Mouse (Mus musculus) activated CD4-positive, CD25-positive, alpha-beta regulatory T cell, adult 9 weeks (primary cell): Measurements from ENCODE around the gene Gm29094. TPM values are rescaled to one million over a fixed set of nuclear protein-coding genes. Genes with fewer than 3 reads are reported as not detected.

Source experiments
- polyA plus RNA-seq: library from polyadenylated mRNA; unstranded; fragments of 100-300 nt; shearing (Covaris generic); gene quantifications from one replicate; pipeline ENCODE4 v1.2.1, GENCODE M21; 2017

The Gm29094 gene
- 44.0 TPM for polyA plus RNA-seq

GRCm38 (mm10) chr9:89198969-89199416 is at the start of gene Gm29094, which contains the start of gene Bcl2a1b:
Gene Gm29094 (plus strand): TSS chr9:89199379.
Gene Bcl2a1b (plus strand): TSS chr9:89199209.

GRCm38 (mm10) chr9:89210353-89211064 is 11.3 kb downstream of the Gm29094 start, which contains the start of gene Mthfs:
Gene Mthfs (plus strand): TSS chr9:89210676.

Other genes with a start within 250 kb of the Gm29094 start
- 1.2 TPM for gene Bcl2a1a, start 242.5 kb upstream of the Gm29094 start, polyA plus RNA-seq
- gene Trim43b, start 106.5 kb upstream of the Gm29094 start, polyA plus RNA-seq: not detected
- 260 TPM for gene Bcl2a1b, start 170 bp upstream of the Gm29094 start, polyA plus RNA-seq
- 136 TPM for gene Mthfs, start 11.3 kb downstream of the Gm29094 start, polyA plus RNA-seq